Mouse (Mus musculus): ENCODE results near the gene Serpina11.
"Not testable (repeated sequence)": the region's sequence is repeated elsewhere in the genome, so short reads cannot be mapped to it uniquely, and the experiment has no call there.

DNA sequence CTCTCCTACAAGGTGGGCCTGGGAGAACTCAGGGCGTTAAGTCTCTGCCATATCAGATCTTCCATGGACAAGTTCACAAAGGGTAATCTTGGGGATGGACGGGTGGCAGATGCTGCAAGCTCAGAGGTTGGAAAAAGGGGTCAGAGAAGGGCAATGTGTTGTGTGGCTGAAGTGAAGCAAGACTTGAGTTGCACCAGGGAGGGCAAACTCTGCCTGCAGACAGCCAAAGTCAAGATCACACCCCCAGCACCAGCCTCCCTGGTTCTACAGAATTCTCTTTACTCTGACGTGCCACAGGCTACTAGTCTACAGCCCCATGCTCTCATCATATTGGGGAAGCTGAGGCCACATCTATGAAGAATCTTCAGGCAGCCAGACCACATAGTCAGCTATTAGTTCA lies 36.8 kb downstream of the Serpina11 start:
- not testable (repeated sequence) for TF ChIP-seq CTCF (IDR thresholded peaks at IDR 0.05; ENCODE audit: control insufficient read depth, insufficient read depth, insufficient read length); USF1 (IDR thresholded peaks at IDR 0.05; ENCODE audit: low read depth); MAX (IDR thresholded peaks at IDR 0.05); CEBPB (IDR thresholded peaks at IDR 0.05; ENCODE audit: low read depth); MYOG (IDR thresholded peaks at IDR 0.05; ENCODE audit: control insufficient read depth, extremely low read depth, insufficient read length); MYOD1 (IDR thresholded peaks at IDR 0.05; ENCODE audit: control insufficient read depth, insufficient read length, low read depth)
